8 mouse cellular contexts compared by ENCODE assay signal in genomic region chr2:92185062-92185765, GRCm38 (mm10).
DNase-seq lines count a peak whose midpoint lies in the region; ATAC-seq and TF ChIP-seq lines count a peak whose summit lies in the region.

No protein-coding gene starts in this region.

- H3K4me1 ChIP-seq in embryonic fibroblast, embryonic 13.5 days (ENCODE audit: control insufficient read depth, insufficient read depth, low read length), result peaks cover 3% of the 10 kb centered on the region; the same call in 1 of the 2 replicates
- H3K4me1 ChIP-seq in heart, embryonic 16.5 days (ENCODE audit: control insufficient read depth, insufficient read depth, low read length), result peaks cover 19% of the 10 kb centered on the region
- peaks cover 28% of the 10 kb centered on the region for H3K4me1 ChIP-seq in lung, embryonic 15.5 days

- DNase-seq in CD4-positive, CD25-positive, alpha-beta regulatory T cell, adult 2 months (ENCODE audit: low read depth, low spot score), result peak; percentile 68
- DNase-seq in adrenal gland, postnatal 36 days, result peak; percentile 49 to 70
- DNase-seq in kidney, postnatal 14 days, result peak; percentile 69
- peak; percentile 27 for DNase-seq in ovary, postnatal 10 days (ENCODE audit: low spot score)
- DNase-seq in thymus, postnatal 25 days, result peak; percentile 52

- peak overlapping the region; percentile 94 for H3K4me3 ChIP-seq in embryonic fibroblast, embryonic 13.5 days (ENCODE audit: insufficient read depth, low read length)
- peak overlapping the region; percentile 97 for H3K4me3 ChIP-seq in heart, embryonic 16.5 days (ENCODE audit: low read length)
- peak overlapping the region; percentile 92 for H3K4me3 ChIP-seq in lung, embryonic 15.5 days

- ATAC-seq in heart, embryonic 16.5 days (replicated peaks; ENCODE audit: extremely low read depth, insufficient read depth, low FRiP score), result 0 out of 2 replicates have a peak, but pooled peaks have one; percentile 7
- ATAC-seq in lung, embryonic 15.5 days (ENCODE audit: borderline replicate concordance, extremely low read depth, low FRiP score, low TSS enrichment), result peak; percentile 41

- WGBS in heart, embryonic 16.5 days, result under 1% methylated on average over 42 of the region's 47 CpGs
- 0% methylated on average over 27 of the region's 47 CpGs for WGBS in lung, embryonic 15.5 days

- no peaks in the 10 kb centered on the region for H3K9me3 ChIP-seq in heart, embryonic 16.5 days (replicated peaks; ENCODE audit: control insufficient read depth, low read length)
- H3K9me3 ChIP-seq in lung, embryonic 15.5 days, result no peaks in the 10 kb centered on the region

- peak overlapping the region; percentile 82 for H3K27ac ChIP-seq in embryonic fibroblast, embryonic 13.5 days (ENCODE audit: insufficient read depth, low read length)
- H3K27ac ChIP-seq in heart, embryonic 16.5 days (ENCODE audit: low read length), result peak overlapping the region; percentile 99
- peak overlapping the region; percentile 100 for H3K27ac ChIP-seq in lung, embryonic 15.5 days

- H3K27me3 ChIP-seq in heart, embryonic 16.5 days (ENCODE audit: control insufficient read depth, insufficient read depth, low read length), result no peaks in the 10 kb centered on the region
- no peaks in the 10 kb centered on the region for H3K27me3 ChIP-seq in lung, embryonic 15.5 days

- peak overlapping the region; percentile 95 for H3K9ac ChIP-seq in heart, embryonic 16.5 days (ENCODE audit: low read length)
- H3K9ac ChIP-seq in lung, embryonic 15.5 days, result peak overlapping the region; percentile 92

- peak; percentile 51 for TF ChIP-seq POLR2A in embryonic fibroblast, embryonic 13.5 days (IDR thresholded peaks at IDR 0.05; ENCODE audit: low read depth, low read length)

- TF ChIP-seq CTCF in embryonic fibroblast, embryonic 13.5 days (IDR thresholded peaks at IDR 0.05; ENCODE audit: borderline replicate concordance, insufficient read depth, low read length), result no peak

- H3K4me2 ChIP-seq in heart, embryonic 16.5 days (ENCODE audit: low read depth, low read length), result peak overlapping the region; percentile 82
- peak overlapping the region; percentile 89 for H3K4me2 ChIP-seq in lung, embryonic 15.5 days

- no peaks in the 10 kb centered on the region for H3K36me3 ChIP-seq in heart, embryonic 16.5 days (ENCODE audit: control insufficient read depth, insufficient read depth)
- no peaks in the 10 kb centered on the region for H3K36me3 ChIP-seq in lung, embryonic 15.5 days

Comparison
In these comparisons a context has a peak if more than half of its experiments do, and no peak if none do; other contexts are left out.
1. Peak in every context shown above with its lines: DNase-seq, ATAC-seq, H3K4me3 ChIP-seq and H3K27ac ChIP-seq.